Mouse (Mus musculus): Measurements from ENCODE around the gene Ppfia4.

Ppfia4 gene

GRCm38 (mm10) chr1:134297265-134297664 is 35.5 kb downstream of the Ppfia4 start:
- DNase-seq, result no peak

GRCm38 (mm10) chr1:134293738-134294604 is 38.8 kb downstream of the Ppfia4 start:
- no peak for DNase-seq

GRCm38 (mm10) chr1:134293276-134293675 is 39.5 kb downstream of the Ppfia4 start:
- DNase-seq, result no peak

- DNase-seq, result no peak
These were observed 40.1 kb downstream of the Ppfia4 start for GRCm38 (mm10) chr1:134292601-134293000.

GRCm38 (mm10) chr1:134292073-134292472 is 40.7 kb downstream of the Ppfia4 start:
- no peak for DNase-seq

GRCm38 (mm10) chr1:134291555-134291954 is 41.2 kb downstream of the Ppfia4 start:
- no peak for DNase-seq

GRCm38 (mm10) chr1:134290909-134291308 is 41.8 kb downstream of the Ppfia4 start:
- DNase-seq, result no peak

GRCm38 (mm10) chr1:134290300-134290699 is 42.4 kb downstream of the Ppfia4 start:
- DNase-seq, result no peak

- no peak for DNase-seq
These were observed 43.1 kb downstream of the Ppfia4 start, which contains the start of gene Myog for GRCm38 (mm10) chr1:134289598-134290099. Myog (plus strand) TSS chr1:134289989.

- DNase-seq, result no peak
These were observed 44.5 kb downstream of the Ppfia4 start for GRCm38 (mm10) chr1:134288239-134288638.

- DNase-seq, result no peak
These were observed 47.1 kb downstream of the Ppfia4 start for GRCm38 (mm10) chr1:134285458-134286120.

- DNase-seq, result no peak
These were observed 49.6 kb downstream of the Ppfia4 start for GRCm38 (mm10) chr1:134283108-134283507.

GRCm38 (mm10) chr1:134282342-134282741 is 50.4 kb downstream of the Ppfia4 start:
- no peak for DNase-seq

- DNase-seq, result no peak
These were observed 51.2 kb downstream of the Ppfia4 start for GRCm38 (mm10) chr1:134281563-134281962.

GRCm38 (mm10) chr1:134280174-134280573 is 52.6 kb downstream of the Ppfia4 start:
- no peak for DNase-seq

GRCm38 (mm10) chr1:134276823-134277222 is 55.9 kb downstream of the Ppfia4 start:
- DNase-seq, result no peak

- peak; percentile 38 for DNase-seq
These were observed 56.9 kb downstream of the Ppfia4 start for GRCm38 (mm10) chr1:134275616-134276464.

GRCm38 (mm10) chr1:134274483-134274920 is 58.2 kb downstream of the Ppfia4 start:
- no peak for DNase-seq

GRCm38 (mm10) chr1:134273493-134274395 is 59.0 kb downstream of the Ppfia4 start:
- DNase-seq, result peak; percentile 38

GRCm38 (mm10) chr1:134272754-134273250 is 59.9 kb downstream of the Ppfia4 start:
- DNase-seq, result no peak

- DNase-seq, result no peak
These were observed 62.7 kb downstream of the Ppfia4 start for GRCm38 (mm10) chr1:134270026-134270425.
